In genomic region chr17:34881683-34882310, GRCm38 (mm10) we compare ENCODE assay signal across 7 mouse cellular contexts. TPM values are rescaled to one million over a fixed set of nuclear protein-coding genes. Genes with fewer than 3 reads are reported as not detected.
DNase-seq lines count a peak whose midpoint lies in the region; ATAC-seq lines count a peak whose summit lies in the region.

Gene Gm20547, minus strand, starts transcription at chr17:34882042.

- no peak within 1 kb of the TSS for H3K27ac ChIP-seq in lung, embryonic 15.5 days
- no peak within 1 kb of the TSS for H3K27ac ChIP-seq in hindbrain, embryonic 13.5 days
- no peak within 1 kb of the TSS for H3K27ac ChIP-seq in neural tube, embryonic 15.5 days (replicated peaks)

- 0 out of 2 replicates have a peak within 1 kb of the TSS, but pooled peaks have one; percentile 24 for H3K4me2 ChIP-seq in lung, embryonic 15.5 days
- 0 out of 2 replicates have a peak within 1 kb of the TSS, but pooled peaks have one; percentile 21 for H3K4me2 ChIP-seq in hindbrain, embryonic 13.5 days
- H3K4me2 ChIP-seq in neural tube, embryonic 15.5 days, result peak within 1 kb of the TSS; percentile 20

- 0 out of 2 replicates have a peak within 1 kb of the TSS, but pooled peaks have one; percentile 10 for H3K9ac ChIP-seq in lung, embryonic 15.5 days
- H3K9ac ChIP-seq in hindbrain, embryonic 13.5 days, result no peak within 1 kb of the TSS
- no peak within 1 kb of the TSS for H3K9ac ChIP-seq in neural tube, embryonic 15.5 days (replicated peaks)

- no peak for ATAC-seq in lung, embryonic 15.5 days (ENCODE audit: borderline replicate concordance, extremely low read depth, low FRiP score, low TSS enrichment)
- ATAC-seq in hindbrain, embryonic 13.5 days (ENCODE audit: low FRiP score), result no peak
- no peak for ATAC-seq in neural tube, embryonic 15.5 days (ENCODE audit: low FRiP score)

- no peaks in the 10 kb centered on the region for H3K27me3 ChIP-seq in lung, embryonic 15.5 days
- peaks cover 19% of the 10 kb centered on the region for H3K27me3 ChIP-seq in hindbrain, embryonic 13.5 days
- H3K27me3 ChIP-seq in neural tube, embryonic 15.5 days (replicated peaks), result peaks cover 8% of the 10 kb centered on the region; the same call in 1 of the 2 replicates

- 8% methylated on average over 15 of the region's 15 CpGs for WGBS in lung, embryonic 15.5 days
- 9% methylated on average over 15 of the region's 15 CpGs for WGBS in hindbrain, embryonic 13.5 days
- 8% methylated on average over 15 of the region's 15 CpGs for WGBS in neural tube, embryonic 15.5 days

- H3K4me3 ChIP-seq in lung, embryonic 15.5 days, result no peak within 1 kb of the TSS
- H3K4me3 ChIP-seq in hindbrain, embryonic 13.5 days, result no peak within 1 kb of the TSS
- H3K4me3 ChIP-seq in neural tube, embryonic 15.5 days (replicated peaks), result no peak within 1 kb of the TSS

- no peak for DNase-seq in lung, postnatal 10 days
- DNase-seq in kidney, postnatal 14 days, result peak; percentile 45
- no peak for DNase-seq in thymus, postnatal 36 days
- DNase-seq in thymus, postnatal 4 days, result no peak

- H3K9me3 ChIP-seq in lung, embryonic 15.5 days, result no peaks in the 10 kb centered on the region
- H3K9me3 ChIP-seq in hindbrain, embryonic 13.5 days, result no peaks in the 10 kb centered on the region
- no peaks in the 10 kb centered on the region for H3K9me3 ChIP-seq in neural tube, embryonic 15.5 days (replicated peaks)

- H3K36me3 ChIP-seq in lung, embryonic 15.5 days, result no peaks in the 10 kb centered on the region
- H3K36me3 ChIP-seq in hindbrain, embryonic 13.5 days, result no peaks in the 10 kb centered on the region
- H3K36me3 ChIP-seq in neural tube, embryonic 15.5 days, result no peaks in the 10 kb centered on the region

- H3K4me1 ChIP-seq in lung, embryonic 15.5 days, result peaks cover 6% of the 10 kb centered on the region; the same call in 1 of the 2 replicates
- peaks cover 6% of the 10 kb centered on the region; the same call in 1 of the 2 replicates for H3K4me1 ChIP-seq in hindbrain, embryonic 13.5 days (replicated peaks)
- no peaks in the 10 kb centered on the region for H3K4me1 ChIP-seq in neural tube, embryonic 15.5 days

RNA-seq across cellular contexts. Expression of gene Gm20547, which starts in this region (rescaled TPM):
- polyA plus RNA-seq in lung, embryonic 15.5 days (2015; fragmentation: Nextera tagmentation; extraction: Ambion mirVana), result not detected in 2 replicates
- polyA plus RNA-seq in hindbrain, embryonic 13.5 days (2015; fragmentation: Nextera tagmentation; extraction: Ambion mirVana), result 0.10 TPM in 1 of 2 replicates, not detected in the other
- polyA plus RNA-seq in neural tube, embryonic 15.5 days (2015; fragmentation: Nextera tagmentation; extraction: Ambion mirVana), result not detected in 2 replicates
